Mouse (Mus musculus): Measurements from ENCODE around the gene Kazn.

Kazn gene

GRCm38 (mm10) chr4:142127275-142127788, 111.9 kb downstream of the Kazn start:
- DNase-seq (ENCODE audit: extremely low read depth, low read depth, low spot score), result no peak

DNA sequence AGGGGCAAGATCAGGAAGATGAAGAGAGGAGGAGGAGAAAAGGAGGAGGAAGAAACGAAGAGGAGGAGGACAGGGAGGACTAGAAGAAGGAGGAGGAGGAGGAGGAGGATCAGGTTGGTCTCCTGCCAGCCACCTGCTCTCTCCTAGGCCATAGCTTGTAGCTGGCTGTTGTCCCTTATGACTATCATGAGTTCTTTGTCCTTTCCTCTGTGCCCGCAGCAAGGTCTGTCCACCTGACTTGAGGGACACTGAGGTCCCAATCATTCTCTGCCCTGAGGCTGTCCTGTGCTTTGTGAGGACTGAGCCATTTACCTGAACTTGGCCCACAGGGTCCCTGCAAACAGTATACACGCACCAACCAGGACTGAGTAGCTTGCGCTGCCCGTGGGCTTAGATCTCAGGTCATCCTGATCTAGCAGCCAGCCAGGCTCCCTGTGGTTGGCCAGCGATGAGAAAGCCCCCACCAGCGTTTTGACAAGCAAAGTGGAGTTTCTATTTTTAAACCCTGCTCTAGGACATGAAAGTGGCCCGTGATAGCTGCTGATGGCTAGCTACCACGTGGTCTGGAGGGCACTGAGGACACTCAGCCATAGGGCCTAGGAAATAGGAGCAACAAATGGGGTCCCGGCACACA, 112.4 kb downstream of the Kazn start:
- no peak for DNase-seq (ENCODE audit: extremely low read depth, low read depth, low spot score)

DNA sequence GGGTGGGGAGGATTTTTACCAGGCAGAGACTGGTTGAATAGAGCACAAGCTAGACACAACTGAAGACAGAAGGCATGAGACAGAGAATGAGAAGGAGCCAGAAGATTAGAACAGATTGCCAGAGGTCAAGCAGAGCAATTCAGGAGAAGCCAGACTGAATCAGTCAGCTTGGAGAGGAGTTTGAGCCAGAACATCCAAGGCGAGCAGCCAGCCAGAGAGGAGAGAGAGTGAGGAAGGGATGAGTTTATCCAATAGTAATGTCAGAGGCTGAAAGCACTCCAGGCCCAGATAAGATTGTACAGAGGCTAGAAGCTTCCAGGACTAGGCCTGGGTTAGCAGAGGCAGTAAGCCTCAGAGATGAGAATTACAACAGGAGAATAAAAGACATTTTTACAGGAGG, 118.0 kb downstream of the Kazn start:
- DNase-seq (ENCODE audit: extremely low read depth, low read depth, low spot score), result no peak

DNA sequence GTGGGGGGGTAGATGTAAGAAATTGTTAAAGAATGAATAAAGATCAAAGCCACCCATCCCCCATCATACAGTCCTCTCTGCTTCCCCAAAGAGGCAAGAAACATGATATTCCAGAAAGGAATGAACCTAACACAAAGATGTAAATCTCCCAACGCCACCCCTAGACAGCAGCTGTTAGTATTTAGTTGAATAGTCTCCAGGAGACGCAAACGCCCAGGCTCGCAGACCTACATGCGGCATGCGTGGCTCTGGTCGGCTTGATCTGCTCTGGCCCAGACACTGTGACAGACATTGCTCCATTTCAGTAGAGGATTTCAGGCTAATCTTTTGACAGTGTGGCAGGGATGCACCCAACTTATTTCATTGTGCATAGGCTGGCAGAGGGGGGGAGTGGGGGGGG, 120.7 kb downstream of the Kazn start:
- no peak for DNase-seq (ENCODE audit: extremely low read depth, low read depth, low spot score)

DNA sequence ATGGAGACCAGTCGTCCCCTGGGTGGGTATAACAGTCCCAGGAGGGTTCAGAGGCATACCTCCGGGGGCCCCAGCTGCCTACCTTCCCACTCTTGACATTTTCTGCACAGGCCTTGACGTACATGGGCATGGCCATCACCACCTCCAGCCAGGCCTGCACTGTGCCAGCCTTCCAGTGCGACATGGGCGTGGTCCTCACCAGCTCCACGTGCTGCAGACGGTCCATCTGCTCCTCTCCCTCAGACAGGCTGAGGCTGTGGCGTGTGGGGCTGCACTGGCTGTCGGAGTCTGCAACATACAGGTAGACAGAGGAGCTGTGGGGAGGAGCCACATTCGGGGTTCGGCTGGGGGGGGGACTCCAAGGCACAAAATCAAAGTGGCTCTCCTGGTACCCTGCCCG, 121.2 kb downstream of the Kazn start:
- no peak for DNase-seq (ENCODE audit: extremely low read depth, low read depth, low spot score)

DNA sequence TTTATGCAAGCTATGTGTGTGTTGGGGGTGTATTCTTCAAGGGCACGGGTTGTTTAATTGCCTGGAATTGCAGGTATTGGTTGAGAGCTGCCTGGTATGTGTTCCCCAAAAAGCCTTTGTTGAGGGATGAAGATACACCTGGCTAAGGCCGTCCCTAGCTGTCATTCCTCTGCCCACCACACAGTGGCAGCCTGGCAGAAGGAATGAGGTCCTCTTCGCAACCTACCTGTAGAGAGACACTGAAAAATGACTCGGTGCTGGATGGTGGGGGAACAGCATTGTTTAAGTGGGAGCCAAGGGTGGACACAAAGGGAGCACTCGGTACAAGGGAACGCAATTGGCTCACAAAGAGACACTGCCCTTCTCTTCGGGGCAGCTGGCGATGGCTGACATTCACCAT, 125.9 kb downstream of the Kazn start:
- no peak for DNase-seq (ENCODE audit: extremely low read depth, low read depth, low spot score)

DNA sequence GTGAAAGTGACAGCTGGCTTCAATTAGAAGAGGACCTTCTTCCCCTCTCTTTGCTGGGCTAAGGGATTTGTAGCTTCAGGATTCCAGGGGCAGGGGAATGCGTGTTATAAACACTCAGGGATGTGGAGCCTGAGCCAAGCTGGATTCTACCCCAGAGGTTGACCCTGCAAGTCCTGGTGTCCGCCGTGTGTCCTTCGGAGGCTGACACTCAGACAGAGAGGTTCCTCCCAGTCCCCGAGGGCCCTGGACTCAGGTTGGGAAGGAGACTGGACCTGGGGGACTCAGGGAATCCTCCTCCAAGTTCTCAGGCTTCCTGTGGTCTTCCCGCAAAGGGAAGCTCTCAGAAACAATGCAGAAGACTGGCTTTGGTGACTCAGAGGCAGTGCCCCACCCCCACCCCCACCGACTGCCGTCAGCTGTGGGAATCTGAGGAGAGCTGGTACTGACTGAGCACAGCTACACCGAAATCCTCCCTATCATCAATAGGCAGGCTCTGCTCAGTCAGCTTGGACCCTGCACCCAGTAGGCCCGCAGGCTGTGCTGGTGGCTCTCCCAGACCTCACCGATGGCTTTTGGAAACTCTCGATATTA, 136.0 kb downstream of the Kazn start:
- no peak for DNase-seq (ENCODE audit: extremely low read depth, low read depth, low spot score)

GRCm38 (mm10) chr4:142098303-142098702, 140.9 kb downstream of the Kazn start:
- no peak for DNase-seq (ENCODE audit: extremely low read depth, low read depth, low spot score)

DNA sequence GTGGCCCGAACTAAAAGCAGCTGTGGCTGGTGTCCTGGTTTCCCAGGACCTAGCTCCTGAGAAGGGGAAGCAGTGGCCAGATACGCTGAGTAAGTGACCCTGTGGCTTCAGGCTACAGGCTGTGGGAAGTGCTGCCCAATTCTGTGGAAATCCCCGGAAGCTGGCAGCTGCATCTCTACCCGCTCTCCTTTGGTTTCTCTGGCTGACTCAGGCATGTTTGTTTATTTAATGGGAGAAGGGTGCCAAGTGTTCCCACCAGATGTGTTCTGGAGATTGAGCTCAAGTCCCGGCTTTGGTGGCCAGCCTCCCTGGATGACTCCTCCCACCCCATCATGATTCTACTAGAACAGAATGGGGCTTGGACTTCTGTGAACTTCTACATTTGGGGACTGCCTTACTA, 141.3 kb downstream of the Kazn start:
- DNase-seq (ENCODE audit: extremely low read depth, low read depth, low spot score), result peak; percentile 46

DNA sequence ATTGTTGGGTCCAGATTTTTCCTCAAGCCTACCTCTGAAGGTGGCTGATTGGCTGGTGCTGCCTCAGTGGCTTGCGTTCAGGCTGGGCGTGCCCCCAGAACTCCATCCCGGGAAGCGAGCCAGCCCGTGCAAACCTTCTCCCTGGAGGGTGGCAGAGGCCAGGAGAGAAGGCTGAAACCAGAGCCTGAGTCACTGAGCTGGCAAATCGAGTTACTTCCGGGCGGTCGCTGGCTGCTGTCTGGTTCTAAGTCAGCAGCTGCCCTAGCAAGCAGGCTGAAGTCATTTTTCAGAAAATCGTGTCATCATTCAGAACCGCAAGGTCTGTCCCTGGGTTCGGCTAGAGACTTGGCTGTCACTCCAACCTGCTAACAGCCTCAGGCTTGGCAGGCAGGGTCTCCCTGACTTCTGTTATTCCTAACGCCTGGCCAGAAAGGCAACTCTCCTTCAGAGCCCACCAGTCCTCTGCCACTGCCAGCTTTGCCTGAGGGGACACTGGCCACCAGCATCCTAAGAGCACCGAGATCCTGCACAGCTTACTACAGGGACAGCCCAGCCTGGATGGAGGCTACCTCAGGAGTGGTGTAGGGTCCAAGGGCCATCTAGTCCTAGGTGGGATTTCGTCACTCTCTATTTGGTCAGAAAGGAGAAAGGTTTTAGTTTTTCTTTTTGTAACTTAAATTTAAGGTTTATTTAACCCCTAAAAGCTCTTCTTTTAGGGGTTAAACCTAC, 143.5 kb downstream of the Kazn start:
- no peak for DNase-seq (ENCODE audit: extremely low read depth, low read depth, low spot score)

GRCm38 (mm10) chr4:142094386-142094785, 144.8 kb downstream of the Kazn start:
- DNase-seq (ENCODE audit: extremely low read depth, low read depth, low spot score), result no peak

DNA sequence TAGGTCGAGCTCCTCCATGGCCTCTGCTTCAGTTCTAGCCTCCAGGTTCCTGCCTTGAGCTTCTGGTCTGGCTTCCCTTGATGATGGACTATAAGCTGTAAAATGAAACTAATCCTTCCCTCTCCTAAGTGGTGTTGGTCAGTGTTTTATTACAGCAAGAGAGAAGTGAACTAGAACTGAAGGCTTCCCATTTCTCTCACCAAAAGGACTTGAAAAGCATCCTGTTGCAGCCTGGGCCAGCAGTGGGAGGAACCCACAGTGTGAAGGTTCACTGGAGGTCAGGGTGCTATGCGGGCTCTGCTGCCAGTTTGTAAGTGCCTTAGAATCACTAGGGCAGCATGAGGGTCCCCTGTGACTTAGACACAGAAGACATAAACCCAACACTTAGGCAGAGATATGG, 148.1 kb downstream of the Kazn start:
- DNase-seq (ENCODE audit: extremely low read depth, low read depth, low spot score), result no peak

GRCm38 (mm10) chr4:142089966-142090365, 149.2 kb downstream of the Kazn start:
- no peak for DNase-seq (ENCODE audit: extremely low read depth, low read depth, low spot score)

GRCm38 (mm10) chr4:142088836-142089235, 150.4 kb downstream of the Kazn start:
- DNase-seq (ENCODE audit: extremely low read depth, low read depth, low spot score), result no peak

GRCm38 (mm10) chr4:142088409-142088808, 150.8 kb downstream of the Kazn start:
- DNase-seq (ENCODE audit: extremely low read depth, low read depth, low spot score), result no peak

DNA sequence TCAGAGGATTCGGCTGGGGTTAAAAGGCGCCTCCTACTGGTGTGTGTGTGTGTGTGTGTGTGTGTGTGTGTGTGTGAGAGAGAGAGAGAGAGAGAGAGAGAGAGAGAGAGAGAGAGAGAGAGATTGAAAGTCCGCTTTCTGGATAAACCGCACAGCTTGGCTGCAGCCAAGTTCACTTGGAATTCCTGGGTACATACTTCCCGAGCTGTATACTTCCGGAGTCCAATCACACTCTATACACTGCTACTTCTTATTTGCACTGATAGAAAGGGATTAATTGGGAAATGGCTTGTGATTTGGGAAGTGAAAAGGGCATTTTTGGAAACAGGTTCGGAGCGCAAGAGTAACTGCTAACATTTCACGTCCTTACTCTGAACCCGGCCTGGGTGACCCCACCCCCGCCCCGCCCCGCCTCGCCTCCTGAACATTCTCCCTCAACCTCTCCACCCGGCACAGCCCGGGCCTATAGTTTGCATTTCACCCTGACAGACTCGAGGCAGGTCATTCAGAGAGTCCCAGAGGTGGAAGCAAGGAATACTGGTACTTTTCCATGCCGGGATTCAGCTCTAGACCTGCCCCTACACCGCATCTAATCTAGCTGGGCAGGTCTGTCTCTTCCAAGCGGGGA, 154.2 kb downstream of the Kazn start:
- no peak for DNase-seq (ENCODE audit: extremely low read depth, low read depth, low spot score)

DNA sequence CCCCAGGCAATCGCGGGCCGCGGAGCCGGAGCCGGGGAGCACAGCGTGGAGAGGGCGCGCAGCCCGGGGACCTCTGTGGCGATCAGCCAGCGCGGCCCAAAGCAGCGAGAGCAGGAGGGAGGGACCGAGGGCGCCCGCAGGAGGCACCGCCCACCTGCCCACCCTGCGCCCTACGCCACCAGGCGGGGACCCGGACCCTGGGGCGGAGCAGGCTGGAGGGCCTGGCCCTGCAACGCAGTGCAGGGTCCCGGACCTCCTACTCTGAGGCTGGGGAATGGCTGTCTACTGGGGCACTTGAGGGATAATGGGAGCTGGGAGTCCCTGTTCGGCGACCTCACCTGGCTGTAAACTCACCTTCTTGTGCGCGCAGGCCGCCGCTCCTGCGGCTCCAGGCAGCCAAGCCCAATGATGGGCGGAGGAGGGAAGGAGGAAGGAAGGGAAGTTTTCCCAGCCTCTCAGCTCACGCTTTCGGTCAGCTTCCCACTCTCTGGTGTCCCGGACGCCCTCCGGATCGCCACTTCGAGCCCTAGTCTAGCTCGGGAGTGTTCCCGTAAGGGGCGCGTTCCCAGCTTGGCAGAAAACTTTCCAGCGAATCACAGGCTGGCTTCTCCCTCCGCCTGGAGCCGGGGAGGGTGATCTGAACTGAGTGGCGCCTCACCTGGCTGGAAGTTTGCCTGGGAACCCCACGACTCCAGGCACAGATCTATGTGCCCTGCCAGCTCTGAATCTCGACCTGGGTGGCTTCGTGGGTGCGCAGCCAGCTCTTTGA, 154.9 kb downstream of the Kazn start, which contains the start of gene Tmem51:
TSS of gene Tmem51 (minus strand) at position 174 of the 769 bp plus-strand sequence.
- DNase-seq (ENCODE audit: extremely low read depth, low read depth, low spot score), result no peak

- no peak for DNase-seq (ENCODE audit: extremely low read depth, low read depth, low spot score)
Measured at GRCm38 (mm10) chr4:142083762-142084130, 155.5 kb downstream of the Kazn start.

DNA sequence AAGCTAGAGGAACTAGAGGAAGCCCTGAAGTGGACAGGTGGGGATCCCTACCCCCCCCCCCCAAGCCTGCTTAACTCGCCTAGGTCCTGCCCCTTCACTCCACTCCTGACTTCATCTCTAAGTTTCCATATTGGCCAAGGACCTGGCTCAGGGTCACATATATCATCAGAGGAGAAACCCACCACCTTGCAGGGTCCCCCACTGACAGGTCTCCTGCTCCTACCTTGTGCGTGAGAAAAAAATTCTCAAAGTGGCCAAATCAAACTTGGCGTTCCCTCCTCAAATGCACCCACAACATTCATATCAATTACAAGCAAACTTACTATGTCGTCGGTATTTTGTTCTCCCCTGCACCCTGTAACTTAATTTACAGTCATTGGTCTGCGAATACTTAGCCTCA, 156.0 kb downstream of the Kazn start:
- no peak for DNase-seq (ENCODE audit: extremely low read depth, low read depth, low spot score)

DNA sequence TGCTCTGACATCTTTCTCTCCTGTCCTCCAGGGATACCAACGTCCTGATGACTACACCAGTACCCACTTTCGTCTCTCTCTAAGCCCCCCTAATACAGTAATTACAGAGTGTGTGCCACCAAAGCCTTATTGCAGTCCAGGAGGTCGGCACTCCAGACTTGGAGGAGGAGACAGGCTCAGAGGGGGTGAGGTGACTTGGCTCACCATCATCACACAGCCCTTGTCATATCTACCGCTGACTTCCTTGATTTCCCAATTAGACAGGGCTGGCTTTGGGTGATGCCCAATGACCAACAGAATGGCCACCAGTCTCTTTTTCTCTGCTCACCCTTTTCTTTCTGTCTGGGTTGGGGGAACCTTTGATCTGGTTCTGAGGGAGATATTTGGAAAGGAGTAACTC, 156.5 kb downstream of the Kazn start:
- no peak for DNase-seq (ENCODE audit: extremely low read depth, low read depth, low spot score)
